Mouse (Mus musculus): ENCODE results near the gene Cox8c.

- no peak for TF ChIP-seq CTCF (IDR thresholded peaks at IDR 0.05; ENCODE audit: control insufficient read depth, insufficient read depth, insufficient read length)
- no peak for TF ChIP-seq MYOG (IDR thresholded peaks at IDR 0.05; ENCODE audit: control insufficient read depth, extremely low read depth, insufficient read length)
- no peak for TF ChIP-seq USF1 (IDR thresholded peaks at IDR 0.05; ENCODE audit: low read depth)
- TF ChIP-seq MAX (IDR thresholded peaks at IDR 0.05), result no peak
- TF ChIP-seq CEBPB (IDR thresholded peaks at IDR 0.05; ENCODE audit: low read depth), result no peak
- TF ChIP-seq MYOD1 (IDR thresholded peaks at IDR 0.05; ENCODE audit: control insufficient read depth, insufficient read length, low read depth), result no peak
Observed at GRCm38 (mm10) chr12:102930335-102930734, 31.2 kb downstream of the Cox8c start.
